Mouse (Mus musculus) limb, embryonic 11.5 days (tissue): ENCODE measurements around the gene Igfl3. TPM values are rescaled to one million over a fixed set of nuclear protein-coding genes. Genes with fewer than 3 reads are reported as not detected.

Source experiments
- ATAC-seq: fragments of 200-750 bp; cut with Nextera tagmentation; 2 replicates; pipeline ENCODE4 v1.8.0; 2017; ENCODE audit warnings: low read depth; ENCODE audit not compliant: insufficient number of reproducible peaks, low FRiP score, low TSS enrichment
- DNase-seq: peaks from one replicate; pipeline ENCODE4 v3.0.0-alpha.2; 2015; ENCODE audit warnings: low spot score
- H3K27ac ChIP-seq: fragments of 300-500 bp; sonication (generic); replicated peaks from 2 replicates; pipeline ENCODE4 v1.5.1; 2014; ENCODE audit warnings: low read depth, mild to moderate bottlenecking, low read length
- H3K27me3 ChIP-seq: fragments of 300-500 bp; sonication (generic); 2 replicates; pipeline ENCODE4 v1.6.1; 2014; ENCODE audit warnings: mild to moderate bottlenecking, low read length, mixed read lengths; ENCODE audit not compliant: control insufficient read depth, insufficient read depth
- H3K36me3 ChIP-seq: fragments of 300-500 bp; sonication (generic); 2 replicates; pipeline ENCODE4 v1.6.1; 2014; ENCODE audit warnings: mild to moderate bottlenecking, low read length, moderate library complexity, mixed read lengths; ENCODE audit not compliant: control insufficient read depth, insufficient read depth
- H3K4me1 ChIP-seq: fragments of 300-500 bp; sonication (generic); 2 replicates; pipeline ENCODE4 v1.6.1; 2014; ENCODE audit warnings: low read length, mixed read lengths; ENCODE audit not compliant: control insufficient read depth, insufficient read depth
- H3K4me2 ChIP-seq: fragments of 300-500 bp; sonication (generic); 2 replicates; pipeline ENCODE4 v1.6.1; 2014; ENCODE audit warnings: low read depth, mild to moderate bottlenecking, moderate library complexity; ENCODE audit not compliant: severe bottlenecking
- H3K4me3 ChIP-seq: fragments of 300-500 bp; sonication (generic); 2 replicates; pipeline ENCODE4 v1.5.1; 2014; ENCODE audit warnings: low read depth, low read length
- H3K9ac ChIP-seq: fragments of 300-500 bp; sonication (generic); 2 replicates; pipeline ENCODE4 v1.6.1; 2014; ENCODE audit warnings: mild to moderate bottlenecking, low read length
- H3K9me3 ChIP-seq: fragments of 300-500 bp; sonication (generic); 2 replicates; pipeline ENCODE4 v1.6.1; 2016; ENCODE audit warnings: low read length; ENCODE audit not compliant: control insufficient read depth
- WGBS: fragments of 180-500 bp; shearing (Covaris S2); extraction: QIAGEN DNeasy Blood & Tissue Kit; methylation state at CpG from one replicate; pipeline ENCODE4 v1.1.7; 2014; 5-methylcytosine and 5-hydroxymethylcytosine counted together
- polyA plus RNA-seq: library from polyadenylated mRNA; unstranded; fragments of >200 nt; fragmentation: Nextera tagmentation; extraction: Ambion mirVana; gene quantifications from 2 replicates; pipeline ENCODE4 v1.2.1, GENCODE M21; 2014

Igfl3 gene
- polyA plus RNA-seq, result not detected in 2 replicates

GRCm38 (mm10) chr7:18176194-18176593 lies at the start of gene Igfl3:
Gene Igfl3, plus strand, starts transcription at chr7:18176494.
- no peak within 1 kb of the TSS for H3K4me2 ChIP-seq
- no peak within 1 kb of the TSS for H3K9ac ChIP-seq
- ATAC-seq (no peak), DNase-seq (no peak)
- no peak within 1 kb of the TSS for H3K4me3 ChIP-seq
- H3K4me1 ChIP-seq, result no peaks in the 10 kb centered on the region
- no peak within 1 kb of the TSS for H3K27ac ChIP-seq
- peaks cover 19% of the 10 kb centered on the region; the same call in 1 of the 2 replicates for H3K9me3 ChIP-seq
- no peaks in the 10 kb centered on the region for H3K27me3 ChIP-seq
- H3K36me3 ChIP-seq, result no peaks in the 10 kb centered on the region

DNA sequence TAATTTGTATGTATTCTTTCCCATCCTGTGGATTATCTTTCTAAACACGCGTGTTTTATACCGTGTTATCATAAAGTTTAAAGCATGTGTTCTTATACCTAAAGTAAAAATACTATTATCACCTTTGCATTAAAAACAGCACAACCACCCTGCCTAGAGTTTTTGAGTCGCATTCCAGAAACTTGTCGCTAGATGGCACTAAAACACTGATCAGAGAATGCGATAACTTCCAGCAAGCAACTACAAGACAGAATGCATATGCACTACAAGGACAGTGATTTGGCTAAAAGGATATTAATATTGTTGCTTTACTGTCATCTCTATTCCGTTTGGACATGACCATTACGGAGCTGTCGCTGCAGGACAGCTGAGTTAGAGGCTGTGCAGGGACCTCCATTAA lies 34.6 kb downstream of the Igfl3 start:
- Histone ChIP-seq H3K4me2 (no peak overlapping the region), H3K36me3 (no peaks in the 10 kb centered on the region), H3K9me3 (no peaks in the 10 kb centered on the region), H3K4me3 (no peak overlapping the region), H3K9ac (no peak overlapping the region), H3K4me1 (no peaks in the 10 kb centered on the region), H3K27ac (no peak overlapping the region), H3K27me3 (no peaks in the 10 kb centered on the region)
- 11% methylated on average over 9 of the region's 9 CpGs for WGBS
- DNase-seq (no peak), ATAC-seq (no peak)

DNA sequence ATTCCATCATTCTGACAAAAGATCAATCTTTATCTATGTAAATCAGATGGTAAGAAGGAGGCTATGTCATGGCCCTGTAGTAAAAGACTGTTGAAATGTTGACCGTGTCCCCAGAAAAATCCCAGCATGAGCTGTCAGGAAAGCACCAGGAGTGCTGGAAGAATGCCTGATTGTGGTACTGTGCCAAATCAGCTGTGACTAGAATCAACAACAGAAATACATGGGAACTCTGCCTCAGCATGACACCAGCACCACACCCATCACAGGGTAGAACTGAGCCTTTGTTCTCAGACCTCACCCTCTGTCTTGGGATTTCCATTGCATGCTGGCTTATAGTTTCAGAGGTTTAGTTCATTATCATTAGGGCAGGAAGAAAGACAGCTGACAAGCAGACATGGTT lies 38.4 kb downstream of the Igfl3 start:
- no peak overlapping the region for H3K4me2 ChIP-seq
- no peaks in the 10 kb centered on the region for H3K27me3 ChIP-seq
- no peaks in the 10 kb centered on the region for H3K9me3 ChIP-seq
- no peak overlapping the region for H3K27ac ChIP-seq
- no peak overlapping the region for H3K9ac ChIP-seq
- ATAC-seq (no peak), DNase-seq (no peak)
- no peaks in the 10 kb centered on the region for H3K36me3 ChIP-seq
- WGBS, result 76% methylated on average over 1 of the region's 1 CpGs
- H3K4me3 ChIP-seq, result no peak overlapping the region
- no peaks in the 10 kb centered on the region for H3K4me1 ChIP-seq

Other genes with a start within 250 kb of the Igfl3 start
- not detected in 2 replicates for gene Ceacam11, start 204.4 kb upstream of the Igfl3 start, polyA plus RNA-seq
- not detected in 2 replicates for gene Ceacam13, start 166.6 kb upstream of the Igfl3 start, polyA plus RNA-seq
- not detected in 2 replicates for gene Ceacam12, start 110.6 kb upstream of the Igfl3 start, polyA plus RNA-seq
- gene Mill1, start 68.9 kb downstream of the Igfl3 start, polyA plus RNA-seq, result not detected in 2 replicates
- not detected in 2 replicates for gene Psg18, start 178.5 kb downstream of the Igfl3 start, polyA plus RNA-seq